Mouse (Mus musculus) T-cell, adult 2 months (primary cell): Measurements from ENCODE around the gene Txnl4b.
A peak's percentile ranks its signal among the peaks of the same experiment; 100 is the strongest.

ENCODE experiments used
- DNase-seq: peaks from one replicate; pipeline ENCODE4 v3.0.0; 2022; ENCODE audit warnings: low spot score

The Txnl4b gene

GRCm38 (mm10) chr8:109606725-109607124, 41.0 kb downstream of the Txnl4b start:
- no peak for DNase-seq

- DNase-seq = no peak
Observed at GRCm38 (mm10) chr8:109607650-109608049, 42.0 kb downstream of the Txnl4b start.

- DNase-seq = peak; percentile 98
Observed at GRCm38 (mm10) chr8:109608271-109609152, 42.8 kb downstream of the Txnl4b start, which contains the start of gene Dhodh. TSS of gene Dhodh (minus strand) at chr8:109608673.

- no peak for DNase-seq
Observed at GRCm38 (mm10) chr8:109609153-109609502, 43.4 kb downstream of the Txnl4b start.

- peak; percentile 25 for DNase-seq
Observed at GRCm38 (mm10) chr8:109614243-109615210, 48.8 kb downstream of the Txnl4b start, which contains the start of gene Pkd1l3. TSS of gene Pkd1l3 (plus strand) at chr8:109614517.

- no peak for DNase-seq
Observed at GRCm38 (mm10) chr8:109615569-109615968, 49.9 kb downstream of the Txnl4b start.
